9 mouse cellular contexts compared by ENCODE assay signal in the genomic region with DNA sequence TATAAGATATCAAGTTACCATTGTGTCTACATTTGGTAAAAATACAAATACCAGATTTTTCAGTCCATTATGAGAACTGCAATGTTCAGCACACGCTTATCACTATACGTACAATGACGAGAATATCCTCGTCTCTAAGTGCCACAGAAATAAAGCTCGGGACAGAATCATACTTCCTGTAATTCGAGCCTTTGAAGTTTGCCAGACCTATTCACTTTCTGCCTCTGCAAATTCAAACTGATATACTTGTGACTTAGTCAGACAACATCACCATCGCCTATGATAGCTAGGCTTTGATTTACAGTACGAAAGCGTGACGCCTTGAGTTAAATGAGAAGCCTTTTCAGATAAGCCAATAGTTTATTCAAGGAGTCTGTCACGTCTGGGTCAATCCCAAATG. TPM values are rescaled to one million over a fixed set of nuclear protein-coding genes. Genes with fewer than 3 reads are reported as not detected.
DNase-seq lines count a peak whose midpoint lies in the region; ATAC-seq and TF ChIP-seq lines count a peak whose summit lies in the region.
"Had no signal": no experiment of that assay in that cellular context is flagged by ENCODE, and none has a peak within 500 bp of the region (broad histone marks: within the 10 kb centered on the region; RNA-seq: fewer than 3 reads in every experiment).

No protein-coding gene starts in this region.

- H3K4me2 ChIP-seq in heart, embryonic 14.5 days (ENCODE audit: low read length), result peak overlapping the region; percentile 70
- H3K4me2 ChIP-seq in hindbrain, embryonic 12.5 days (replicated peaks), result peak overlapping the region; percentile 24
- peak overlapping the region; percentile 27 for H3K4me2 ChIP-seq in liver, embryonic 15.5 days

- intact Hi-C loops in left cerebral cortex, postnatal 10 days (cut with DNase I), result loop anchor here (10.0 kb wide), 1 partner anchor 406 kb away; no protein-coding TSS in a partner anchor

- no peaks in the 10 kb centered on the region for H3K36me3 ChIP-seq in heart, embryonic 14.5 days (ENCODE audit: control insufficient read depth, insufficient read depth, low read length)
- H3K36me3 ChIP-seq in hindbrain, embryonic 12.5 days, result no peaks in the 10 kb centered on the region
- H3K36me3 ChIP-seq in liver, embryonic 15.5 days (replicated peaks), result no peaks in the 10 kb centered on the region
- no peaks in the 10 kb centered on the region for H3K36me3 ChIP-seq in thymus, adult 2 months (ENCODE audit: control insufficient read depth, insufficient read depth, low read length)

- peaks cover 0 to 24% of the 10 kb centered on the region in 2 experiments; a peak in 1 of 4 replicates for H3K4me1 ChIP-seq in heart, embryonic 14.5 days (ENCODE audit: control insufficient read depth in 2 of 2, insufficient read depth in 2 of 2, low read length in 2 of 2)
- peaks cover 6% of the 10 kb centered on the region; the same call in 1 of the 2 replicates for H3K4me1 ChIP-seq in hindbrain, embryonic 12.5 days
- H3K4me1 ChIP-seq in liver, embryonic 15.5 days (replicated peaks), result no peaks in the 10 kb centered on the region
- H3K4me1 ChIP-seq in thymus, adult 2 months (replicated peaks; ENCODE audit: control insufficient read depth, insufficient read depth, low read length), result peaks cover 3% of the 10 kb centered on the region; the same call in 1 of the 2 replicates

- ATAC-seq in heart, embryonic 14.5 days (ENCODE audit: insufficient number of reproducible peaks, insufficient read depth, low FRiP score, low read depth), result 0 out of 2 replicates have a peak, but pooled peaks have one; percentile 16
- ATAC-seq in hindbrain, embryonic 12.5 days (ENCODE audit: low FRiP score), result no peak
- ATAC-seq in liver, embryonic 15.5 days (ENCODE audit: insufficient read depth), result no peak

- no peak for TF ChIP-seq CTCF in brain, embryonic 14.5 days (IDR thresholded peaks at IDR 0.05; ENCODE audit: borderline replicate concordance, extremely low read depth, insufficient read depth, insufficient read length)
- TF ChIP-seq CTCF in thymus, adult 2 months (IDR thresholded peaks at IDR 0.05; ENCODE audit: borderline replicate concordance, control insufficient read depth, extremely low read depth, insufficient read depth, low read length, poor library complexity), result no peak

- TF ChIP-seq POLR2A in brain, embryonic 14.5 days (IDR thresholded peaks at IDR 0.05; ENCODE audit: borderline replicate concordance, extremely low read depth, insufficient read depth, insufficient read length, poor library complexity, severe bottlenecking), result no peak
- TF ChIP-seq POLR2A in thymus, adult 2 months (IDR thresholded peaks at IDR 0.05; ENCODE audit: control insufficient read depth, extremely low read depth, insufficient read depth, low read length, poor library complexity), result no peak

- peak overlapping the region; percentile 81 to 92 for H3K27ac ChIP-seq in heart, embryonic 14.5 days (replicated peaks in 1 of 2; ENCODE audit: control insufficient read depth in 1 of 2, insufficient read depth in 1 of 2, low read depth in 2 of 2, low read length in 2 of 2)
- no peak overlapping the region for H3K27ac ChIP-seq in hindbrain, embryonic 12.5 days
- no peak overlapping the region for H3K27ac ChIP-seq in liver, embryonic 15.5 days (replicated peaks)
- no peak overlapping the region for H3K27ac ChIP-seq in thymus, adult 2 months (ENCODE audit: control insufficient read depth, insufficient read depth, low read length)

- WGBS in heart, embryonic 14.5 days, result 3% methylated on average over 11 of the region's 11 CpGs
- WGBS in hindbrain, embryonic 12.5 days, result 52% methylated on average over 11 of the region's 11 CpGs
- WGBS in liver, embryonic 15.5 days (ENCODE audit: insufficient replicate concordance), result 12% methylated on average over 11 of the region's 11 CpGs
- WGBS in thymus, adult 2 months, result 34% methylated on average over 11 of the region's 11 CpGs

- peak overlapping the region; percentile 32 to 91; a peak in 3 of 4 replicates for H3K4me3 ChIP-seq in heart, embryonic 14.5 days (ENCODE audit: control insufficient read depth in 1 of 2, insufficient read depth in 1 of 2, low read depth in 1 of 2, low read length in 2 of 2)
- H3K4me3 ChIP-seq in hindbrain, embryonic 12.5 days, result no peak overlapping the region
- H3K4me3 ChIP-seq in liver, embryonic 15.5 days (replicated peaks), result no peak overlapping the region
- H3K4me3 ChIP-seq in thymus, adult 2 months (ENCODE audit: control insufficient read depth, insufficient read depth, low read length), result no peak overlapping the region
- H3K4me3 ChIP-seq: megakaryocyte, embryonic 14.5 days had no signal

- no peaks in the 10 kb centered on the region for H3K27me3 ChIP-seq in heart, embryonic 14.5 days (ENCODE audit: control insufficient read depth, insufficient read depth, low read length)
- peaks cover 3% of the 10 kb centered on the region; the same call in 1 of the 2 replicates for H3K27me3 ChIP-seq in hindbrain, embryonic 12.5 days
- peaks cover 31% of the 10 kb centered on the region for H3K27me3 ChIP-seq in liver, embryonic 15.5 days
- peaks cover 10% of the 10 kb centered on the region; the same call in 1 of the 2 replicates for H3K27me3 ChIP-seq in thymus, adult 2 months (ENCODE audit: control insufficient read depth, insufficient read depth, low read length)

- peak overlapping the region; percentile 94 for H3K9ac ChIP-seq in heart, embryonic 14.5 days (ENCODE audit: low read length)
- no peak overlapping the region for H3K9ac ChIP-seq in hindbrain, embryonic 12.5 days
- no peak overlapping the region for H3K9ac ChIP-seq in liver, embryonic 15.5 days

- no peaks in the 10 kb centered on the region for H3K9me3 ChIP-seq in heart, embryonic 14.5 days (ENCODE audit: control insufficient read depth, low read length)
- H3K9me3 ChIP-seq in hindbrain, embryonic 12.5 days (replicated peaks), result no peaks in the 10 kb centered on the region
- no peaks in the 10 kb centered on the region for H3K9me3 ChIP-seq in liver, embryonic 15.5 days (replicated peaks)
- H3K9me3 ChIP-seq: megakaryocyte, embryonic 14.5 days had no signal

- no peak for DNase-seq in heart, adult 9 months (ENCODE audit: low spot score in 2 of 2)
- peak; percentile 13 for DNase-seq in brain, embryonic 14.5 days (ENCODE audit: low read depth)
- no peak for DNase-seq in spleen, postnatal 10 days (ENCODE audit: low spot score in 2 of 2)
- no peak for DNase-seq in thymus, adult 2 months
- no peak for DNase-seq in left cerebral cortex, postnatal 10 days (ENCODE audit: extremely low spot score in 1 of 2, low spot score in 2 of 2)

RNA-seq across cellular contexts. Expression of gene Vegfc, which starts 1.6 kb away (rescaled TPM):
- 20.2 and 20.4 TPM in 2 replicates for polyA plus RNA-seq in heart, embryonic 14.5 days (2014; fragmentation: Nextera tagmentation; extraction: Ambion mirVana)
- 3.7 and 5.7 TPM in 2 replicates for polyA plus RNA-seq in brain, embryonic 14.5 days (2012; rRNA removed)
- polyA plus RNA-seq in hindbrain, embryonic 12.5 days (2016; fragmentation: Nextera tagmentation; extraction: Ambion mirVana), result 7.5 and 8.4 TPM in 2 replicates
- polyA plus RNA-seq in liver, embryonic 15.5 days (2015; fragmentation: Nextera tagmentation; extraction: Ambion mirVana), result 1.8 and 2.0 TPM in 2 replicates
- polyA plus RNA-seq in thymus, adult 2 months (2012; rRNA removed), result 1.1 and 1.2 TPM in 2 replicates
- total RNA-seq in left cerebral cortex, postnatal 10 days (2021), result 1 to 10 TPM; 3.5 to 4.1 TPM

Comparison
In these comparisons a context has a peak if more than half of its experiments do, and no peak if none do; other contexts are left out.
1. H3K27ac ChIP-seq: peak in heart, embryonic 14.5 days (2 of 2); none in hindbrain, embryonic 12.5 days (single experiment), liver, embryonic 15.5 days (single experiment) and thymus, adult 2 months (single experiment).
2. H3K4me3 ChIP-seq: peak in heart, embryonic 14.5 days (2 of 2); none in hindbrain, embryonic 12.5 days (single experiment), liver, embryonic 15.5 days (single experiment) and thymus, adult 2 months (single experiment).
3. Peak in every context shown above with its lines, with median percentiles within 50 percentile points of each other: H3K4me2 ChIP-seq.